Mouse (Mus musculus): Measurements from ENCODE around the gene Tjp1. TPM values are rescaled to one million over a fixed set of nuclear protein-coding genes. Genes with fewer than 3 reads are reported as not detected.

The Tjp1 gene
- polyA plus RNA-seq, 1 experiment from 2014 or later = 30.7 TPM

DNA sequence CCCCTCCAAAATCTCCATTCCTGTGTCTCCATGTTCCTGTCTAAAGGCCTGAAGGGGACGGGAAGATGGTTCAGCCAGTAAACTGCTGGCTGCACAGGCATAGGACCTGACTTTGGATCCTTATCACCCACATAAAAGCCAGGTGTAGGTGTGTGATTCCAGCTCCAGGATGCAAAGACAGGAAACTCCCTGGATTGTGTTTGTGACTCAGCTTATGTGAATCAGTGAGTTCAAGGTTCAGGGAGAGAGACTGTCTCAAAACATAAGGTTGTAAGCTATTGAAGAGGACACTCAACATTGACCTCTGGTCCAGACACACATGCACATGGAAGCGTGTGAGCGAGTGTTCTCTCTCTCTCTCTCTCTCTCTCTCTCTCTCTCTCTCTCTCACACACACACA, 72.4 kb downstream of the Tjp1 start:
- no peak overlapping the region for H3K4me3 ChIP-seq (replicated peaks)
- no peaks in the 10 kb centered on the region for H3K36me3 ChIP-seq (replicated peaks)
- ATAC-seq (ENCODE audit: low FRiP score) = no peak
- H3K9ac ChIP-seq = no peak overlapping the region
- H3K4me1 ChIP-seq = peaks cover 12% of the 10 kb centered on the region
- H3K27me3 ChIP-seq = no peaks in the 10 kb centered on the region
- H3K27ac ChIP-seq = no peak overlapping the region
- no peaks in the 10 kb centered on the region for H3K9me3 ChIP-seq
- no peak overlapping the region for H3K4me2 ChIP-seq
- WGBS = 85% methylated on average over 3 of the region's 3 CpGs

GRCm38 (mm10) chr7:65454269-65454668, 73.3 kb downstream of the Tjp1 start:
- H3K27me3 ChIP-seq = no peaks in the 10 kb centered on the region
- 10% methylated on average over 3 of the region's 3 CpGs for WGBS
- peak overlapping the region; percentile 46; the same call in 1 of the 2 replicates for H3K27ac ChIP-seq
- no peak overlapping the region for H3K9ac ChIP-seq
- H3K36me3 ChIP-seq (replicated peaks) = no peaks in the 10 kb centered on the region
- peaks cover 15% of the 10 kb centered on the region for H3K4me1 ChIP-seq
- peak; percentile 55; the same call in 1 of the 2 replicates for ATAC-seq (ENCODE audit: low FRiP score)
- no peak overlapping the region for H3K4me2 ChIP-seq
- no peaks in the 10 kb centered on the region for H3K9me3 ChIP-seq
- H3K4me3 ChIP-seq (replicated peaks) = no peak overlapping the region

GRCm38 (mm10) chr7:65452246-65452645, 75.3 kb downstream of the Tjp1 start:
- H3K9ac ChIP-seq = no peak overlapping the region
- H3K27ac ChIP-seq = no peak overlapping the region
- no peaks in the 10 kb centered on the region for H3K27me3 ChIP-seq
- no peak overlapping the region for H3K4me2 ChIP-seq
- no peaks in the 10 kb centered on the region for H3K36me3 ChIP-seq (replicated peaks)
- no peaks in the 10 kb centered on the region for H3K9me3 ChIP-seq
- ATAC-seq (ENCODE audit: low FRiP score) = no peak
- peaks cover 15% of the 10 kb centered on the region for H3K4me1 ChIP-seq
- 90% methylated on average over 3 of the region's 3 CpGs for WGBS
- no peak overlapping the region for H3K4me3 ChIP-seq (replicated peaks)

DNA sequence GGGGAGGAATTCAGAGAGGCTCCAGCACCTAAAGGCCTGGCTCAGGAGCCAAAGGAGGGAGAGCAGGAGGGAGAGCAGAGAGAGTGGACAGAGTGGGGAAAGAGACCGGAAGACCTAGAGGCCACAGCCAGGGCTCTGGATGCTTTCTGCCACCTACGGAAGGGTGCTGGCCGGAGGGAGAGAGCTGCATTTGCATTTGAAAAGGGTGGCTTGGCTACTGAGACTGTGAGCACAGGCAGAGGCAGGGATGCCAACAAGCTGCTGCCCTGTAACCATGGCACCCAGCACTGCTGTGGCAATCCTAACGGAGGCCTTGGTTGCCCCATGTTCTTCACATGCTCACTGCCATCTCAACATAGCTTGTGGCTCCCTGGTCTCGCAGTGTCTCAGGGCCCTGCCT, 77.4 kb downstream of the Tjp1 start:
- 11% methylated on average over 5 of the region's 5 CpGs for WGBS
- no peak overlapping the region for H3K4me3 ChIP-seq (replicated peaks)
- H3K36me3 ChIP-seq (replicated peaks) = no peaks in the 10 kb centered on the region
- H3K4me2 ChIP-seq = no peak overlapping the region
- H3K27ac ChIP-seq = no peak overlapping the region
- H3K27me3 ChIP-seq = no peaks in the 10 kb centered on the region
- ATAC-seq (ENCODE audit: low FRiP score) = peak; percentile 86
- peaks cover 15% of the 10 kb centered on the region for H3K4me1 ChIP-seq
- no peak overlapping the region for H3K9ac ChIP-seq
- no peaks in the 10 kb centered on the region for H3K9me3 ChIP-seq

- peaks cover 14% of the 10 kb centered on the region for H3K4me1 ChIP-seq
- no peak overlapping the region for H3K4me3 ChIP-seq (replicated peaks)
- H3K36me3 ChIP-seq (replicated peaks) = no peaks in the 10 kb centered on the region
- no peak overlapping the region for H3K4me2 ChIP-seq
- no peaks in the 10 kb centered on the region for H3K27me3 ChIP-seq
- 92% methylated on average over 4 of the region's 4 CpGs for WGBS
- H3K27ac ChIP-seq = no peak overlapping the region
- no peaks in the 10 kb centered on the region for H3K9me3 ChIP-seq
- no peak overlapping the region for H3K9ac ChIP-seq
- no peak for ATAC-seq (ENCODE audit: low FRiP score)
Observed at GRCm38 (mm10) chr7:65441505-65441904, 86.1 kb downstream of the Tjp1 start.

GRCm38 (mm10) chr7:65439518-65439917, 88.1 kb downstream of the Tjp1 start:
- Histone ChIP-seq H3K27ac (no peak overlapping the region), H3K9me3 (no peaks in the 10 kb centered on the region), H3K4me2 (no peak overlapping the region), H3K4me1 (peaks cover 14% of the 10 kb centered on the region), H3K36me3 (replicated peaks) (no peaks in the 10 kb centered on the region), H3K4me3 (replicated peaks) (no peak overlapping the region), H3K9ac (no peak overlapping the region), H3K27me3 (no peaks in the 10 kb centered on the region)
- no peak for ATAC-seq (ENCODE audit: low FRiP score)
- WGBS = 73% methylated on average over 8 of the region's 8 CpGs

- Histone ChIP-seq H3K27me3 (no peaks in the 10 kb centered on the region), H3K9ac (no peak overlapping the region), H3K4me2 (no peak overlapping the region), H3K36me3 (replicated peaks) (no peaks in the 10 kb centered on the region), H3K27ac (no peak overlapping the region), H3K4me3 (replicated peaks) (no peak overlapping the region), H3K4me1 (peaks cover 14% of the 10 kb centered on the region), H3K9me3 (no peaks in the 10 kb centered on the region)
- no peak for ATAC-seq (ENCODE audit: low FRiP score)
- 71% methylated on average over 5 of the region's 5 CpGs for WGBS
Observed at GRCm38 (mm10) chr7:65438146-65438545, 89.4 kb downstream of the Tjp1 start.

GRCm38 (mm10) chr7:65436921-65437320, 90.7 kb downstream of the Tjp1 start:
- no peak overlapping the region for H3K4me3 ChIP-seq (replicated peaks)
- no peak overlapping the region for H3K9ac ChIP-seq
- H3K9me3 ChIP-seq = no peaks in the 10 kb centered on the region
- H3K36me3 ChIP-seq (replicated peaks) = no peaks in the 10 kb centered on the region
- ATAC-seq (ENCODE audit: low FRiP score) = no peak
- no peak overlapping the region for H3K27ac ChIP-seq
- no peak overlapping the region for H3K4me2 ChIP-seq
- peaks cover 14% of the 10 kb centered on the region for H3K4me1 ChIP-seq
- 87% methylated on average over 3 of the region's 3 CpGs for WGBS
- H3K27me3 ChIP-seq = no peaks in the 10 kb centered on the region

DNA sequence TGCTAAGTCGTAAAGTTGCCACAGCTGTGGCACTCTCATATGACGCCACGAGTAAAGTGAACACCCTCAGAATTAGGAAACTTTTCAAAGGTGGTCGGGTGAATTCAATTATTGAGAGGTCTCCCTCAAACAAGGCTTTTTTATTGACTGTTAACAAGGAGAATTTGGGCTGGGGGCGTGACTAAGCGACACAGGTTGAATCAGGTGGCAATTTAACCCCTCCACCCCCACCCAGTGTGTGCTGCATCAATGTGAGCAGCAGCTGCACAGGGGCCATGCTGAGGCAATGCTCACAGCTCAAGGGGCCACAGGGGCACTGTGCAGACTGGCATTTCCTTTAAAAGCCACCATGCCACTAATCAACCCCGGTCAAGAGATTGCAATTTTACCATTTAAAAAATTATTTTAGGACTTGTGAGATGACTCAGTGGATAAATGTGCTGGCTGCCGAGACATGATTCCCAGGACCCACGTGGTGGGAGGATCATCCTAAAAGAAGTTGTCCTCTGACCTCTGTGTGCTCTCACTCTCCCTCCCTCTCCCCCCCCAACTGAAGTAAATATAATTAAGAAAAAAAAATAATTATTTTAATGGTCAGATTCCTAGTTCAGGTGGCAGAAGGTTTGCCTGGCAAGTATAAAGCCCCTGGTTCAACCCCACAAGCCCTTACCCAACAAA, 96.4 kb downstream of the Tjp1 start:
- ATAC-seq (ENCODE audit: low FRiP score) = no peak
- 23% methylated on average over 9 of the region's 9 CpGs for WGBS
- no peak overlapping the region for H3K4me3 ChIP-seq (replicated peaks)
- H3K9me3 ChIP-seq = no peaks in the 10 kb centered on the region
- no peaks in the 10 kb centered on the region for H3K36me3 ChIP-seq (replicated peaks)
- peaks cover 4% of the 10 kb centered on the region; the same call in 1 of the 2 replicates for H3K4me1 ChIP-seq
- H3K9ac ChIP-seq = no peak overlapping the region
- no peak overlapping the region for H3K4me2 ChIP-seq
- no peak overlapping the region for H3K27ac ChIP-seq
- H3K27me3 ChIP-seq = no peaks in the 10 kb centered on the region

- WGBS = 14% methylated on average over 8 of the region's 8 CpGs
- Histone ChIP-seq H3K4me1 (peaks cover 4% of the 10 kb centered on the region; the same call in 1 of the 2 replicates), H3K9ac (no peak overlapping the region)
Observed at GRCm38 (mm10) chr7:65430401-65430800, 97.2 kb downstream of the Tjp1 start.

DNA sequence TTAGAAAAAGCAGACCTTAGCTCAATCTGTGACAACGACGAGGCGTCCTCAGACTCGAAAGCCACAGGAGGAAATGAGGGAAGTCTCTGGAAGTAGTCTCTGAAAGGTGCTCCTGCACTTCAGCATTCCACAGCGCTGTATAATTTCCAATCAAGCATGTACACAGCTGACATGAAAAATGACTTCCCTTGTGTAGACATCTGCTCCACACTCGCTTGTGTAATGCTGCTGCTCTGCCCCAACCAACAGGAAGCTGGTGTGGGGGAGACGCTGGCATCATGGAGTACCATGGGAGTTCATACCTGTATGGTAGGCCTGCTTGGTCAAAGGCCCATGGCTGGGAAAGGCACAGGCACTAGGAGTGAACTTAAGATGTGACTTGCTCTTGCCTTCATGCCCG, 103.1 kb downstream of the Tjp1 start:
- H3K4me1 ChIP-seq = peaks cover 10% of the 10 kb centered on the region
- no peak for ATAC-seq (ENCODE audit: low FRiP score)
- no peaks in the 10 kb centered on the region for H3K9me3 ChIP-seq
- H3K27ac ChIP-seq = no peak overlapping the region
- WGBS = 89% methylated on average over 8 of the region's 8 CpGs
- H3K36me3 ChIP-seq (replicated peaks) = no peaks in the 10 kb centered on the region
- H3K27me3 ChIP-seq = no peaks in the 10 kb centered on the region
- H3K4me2 ChIP-seq = no peak overlapping the region
- no peak overlapping the region for H3K9ac ChIP-seq
- H3K4me3 ChIP-seq (replicated peaks) = no peak overlapping the region

More at GRCm38 (mm10) chr7:65430401-65430800, 97.2 kb downstream of the Tjp1 start:
- Histone ChIP-seq H3K4me3 (replicated peaks) (no peak overlapping the region), H3K36me3 (replicated peaks) (no peaks in the 10 kb centered on the region), H3K4me2 (no peak overlapping the region), H3K27ac (no peak overlapping the region), H3K9me3 (no peaks in the 10 kb centered on the region), H3K27me3 (no peaks in the 10 kb centered on the region)
- ATAC-seq (ENCODE audit: low FRiP score) = no peak

- no peak overlapping the region for H3K4me2 ChIP-seq
- no peak overlapping the region for H3K9ac ChIP-seq
- H3K4me1 ChIP-seq = peaks cover 11% of the 10 kb centered on the region
- H3K9me3 ChIP-seq = no peaks in the 10 kb centered on the region
- no peaks in the 10 kb centered on the region for H3K27me3 ChIP-seq
- no peak overlapping the region for H3K27ac ChIP-seq
- ATAC-seq (ENCODE audit: low FRiP score) = peak; percentile 34; the same call in 1 of the 2 replicates
- 89% methylated on average over 1 of the region's 1 CpGs for WGBS
- no peaks in the 10 kb centered on the region for H3K36me3 ChIP-seq (replicated peaks)
- H3K4me3 ChIP-seq (replicated peaks) = no peak overlapping the region
Observed at GRCm38 (mm10) chr7:65422456-65422855, 105.1 kb downstream of the Tjp1 start.

DNA sequence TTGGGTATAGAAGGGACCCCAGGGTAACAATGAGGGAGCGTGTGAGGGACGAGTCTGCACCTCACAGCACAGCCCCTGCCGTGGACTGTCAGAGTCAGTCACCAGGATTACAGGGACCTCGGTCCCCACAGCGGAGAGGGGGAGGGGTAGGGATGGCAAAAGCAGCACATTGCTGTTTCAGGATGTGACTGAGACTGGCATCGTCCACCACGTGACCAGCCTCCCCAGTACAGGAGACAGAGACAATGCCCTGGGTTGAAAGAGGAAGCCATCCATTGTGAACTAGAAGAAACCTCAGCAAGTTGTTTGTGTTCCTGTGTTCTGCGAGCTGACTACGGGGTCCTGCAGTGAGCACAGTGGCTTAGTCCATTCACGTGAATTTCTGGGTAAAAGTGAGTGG, 106.1 kb downstream of the Tjp1 start:
- no peak overlapping the region for H3K9ac ChIP-seq
- peak overlapping the region; percentile 59 for H3K27ac ChIP-seq
- H3K36me3 ChIP-seq (replicated peaks) = no peaks in the 10 kb centered on the region
- peak overlapping the region; percentile 41 for H3K4me2 ChIP-seq
- WGBS = 1% methylated on average over 10 of the region's 10 CpGs
- peak overlapping the region; percentile 9; the same call in 1 of the 2 replicates for H3K4me3 ChIP-seq (replicated peaks)
- H3K9me3 ChIP-seq = no peaks in the 10 kb centered on the region
- H3K4me1 ChIP-seq = peaks cover 15% of the 10 kb centered on the region
- H3K27me3 ChIP-seq = no peaks in the 10 kb centered on the region
- ATAC-seq (ENCODE audit: low FRiP score) = peak; percentile 92
